Mouse (Mus musculus) MEL (cell line): ENCODE results near the gene Nck2. TPM values are rescaled to one million over a fixed set of nuclear protein-coding genes. Genes with fewer than 3 reads are reported as not detected.

ENCODE experiments used
- DNase-seq: peaks from one replicate; pipeline ENCODE4 v3.0.0; 2011; ENCODE audit warnings: low read depth, low spot score
- H3K27ac ChIP-seq: 2 replicates; pipeline ENCODE4 v1.5.1; 2012; ENCODE audit warnings: low read depth, mild to moderate bottlenecking, control low read depth, low read length, moderate library complexity; ENCODE audit not compliant: control insufficient read depth
- H3K27me3 ChIP-seq, 2 experiments: fragments of 150-350 bp in 1 of 2; sonication (generic) in 1 of 2; 2 replicates each; pipeline ENCODE4 v1.6.1; 2012; ENCODE audit warnings: low read length in 2 of 2, mild to moderate bottlenecking in 2 of 2, improper control_type of control experiment in 1 of 2, moderate library complexity in 1 of 2; ENCODE audit not compliant: insufficient read depth in 2 of 2, control insufficient read depth in 1 of 2
- H3K36me3 ChIP-seq, 2 experiments: 2 replicates each; pipeline ENCODE4 v1.6.1; 2012 to 2014; ENCODE audit warnings: low read length in 2 of 2, improper control_type of control experiment in 1 of 2, inconsistent platforms in 1 of 2, mild to moderate bottlenecking in 1 of 2; ENCODE audit not compliant: insufficient read depth in 2 of 2, control insufficient read depth in 1 of 2
- H3K4me1 ChIP-seq, 2 experiments: fragments of 150-350 bp in 1 of 2; sonication (generic) in 1 of 2; 2 replicates each; pipeline ENCODE4 v1.6.1; 2012; ENCODE audit warnings: low read length in 2 of 2, improper control_type of control experiment in 1 of 2, mild to moderate bottlenecking in 1 of 2; ENCODE audit not compliant: insufficient read depth in 2 of 2, control insufficient read depth in 1 of 2
- H3K4me3 ChIP-seq, 2 experiments: fragments of 150-350 bp in 1 of 2; sonication (generic) in 1 of 2; 2 replicates each; pipeline ENCODE4 v1.5.1; 2012; ENCODE audit warnings: low read depth in 2 of 2, low read length in 2 of 2, mild to moderate bottlenecking in 2 of 2, moderate library complexity in 2 of 2, control low read depth in 1 of 2, improper control_type of control experiment in 1 of 2; ENCODE audit not compliant: control insufficient read depth in 1 of 2, insufficient read depth in 1 of 2
- H3K79me2 ChIP-seq: 2 replicates; pipeline ENCODE4 v1.6.1; 2012; ENCODE audit warnings: mild to moderate bottlenecking, low read length, moderate library complexity; ENCODE audit not compliant: control insufficient read depth, poor library complexity, insufficient read depth
- H3K9ac ChIP-seq: 2 replicates; pipeline ENCODE4 v1.6.1; 2012; ENCODE audit warnings: low read depth, mild to moderate bottlenecking, control low read depth, low read length, moderate library complexity; ENCODE audit not compliant: control insufficient read depth, poor library complexity, severe bottlenecking
- H3K9me3 ChIP-seq: fragments of 150-350 bp; sonication (generic); replicated peaks from 2 replicates; pipeline ENCODE4 v1.6.1; 2012; ENCODE audit warnings: mild to moderate bottlenecking, low read length, improper control_type of control experiment, moderate library complexity; ENCODE audit not compliant: insufficient read depth
- BHLHE40 ChIP-seq: IDR thresholded peaks from 2 replicates; pipeline ENCODE4 v1.6.1; 2012; ENCODE audit warnings: low read depth, mild to moderate bottlenecking, inconsistent platforms, low read length, improper control_type of control experiment, borderline replicate concordance
- CTCF ChIP-seq, 3 experiments: IDR thresholded peaks in 2 of 3; conservative IDR thresholded peaks in 1 of 3; 2 replicates each; pipeline ENCODE4 v1.5.1; 2011 to 2012; ENCODE audit warnings: low read length in 3 of 3, low read depth in 2 of 3, mild to moderate bottlenecking in 2 of 3, improper control_type of control experiment in 1 of 3, inconsistent platforms in 1 of 3, mixed read lengths in 1 of 3, moderate library complexity in 1 of 3; ENCODE audit not compliant: control insufficient read depth in 1 of 3, insufficient read depth in 1 of 3, poor library complexity in 1 of 3, severe bottlenecking in 1 of 3
- E2F4 ChIP-seq: IDR thresholded peaks from 2 replicates; pipeline ENCODE4 v1.6.1; 2011; ENCODE audit warnings: low read depth, low read length, improper control_type of control experiment, borderline replicate concordance
- EP300 ChIP-seq, 2 experiments: IDR thresholded peaks; 2 replicates each; pipeline ENCODE4 v1.6.1; 2011; ENCODE audit warnings: improper control_type of control experiment in 2 of 2, low read length in 2 of 2, low read depth in 1 of 2, mild to moderate bottlenecking in 1 of 2
- ETS1 ChIP-seq: IDR thresholded peaks from 2 replicates; pipeline ENCODE4 v1.6.1; 2012; ENCODE audit warnings: low read depth, mild to moderate bottlenecking, inconsistent platforms, low read length, improper control_type of control experiment, moderate library complexity
- HCFC1 ChIP-seq: IDR thresholded peaks from 2 replicates; pipeline ENCODE4 v1.6.1; 2012; ENCODE audit warnings: low read depth, mild to moderate bottlenecking, inconsistent platforms, low read length, improper control_type of control experiment, moderate library complexity
- KAT2A ChIP-seq: conservative IDR thresholded peaks from 2 replicates; pipeline ENCODE4 v1.6.1; 2012; ENCODE audit warnings: low read depth, low read length, improper control_type of control experiment, inconsistent platforms
- MAFK ChIP-seq: IDR thresholded peaks from 2 replicates; pipeline ENCODE4 v1.6.1; 2011; ENCODE audit warnings: low read depth, mild to moderate bottlenecking, low read length, improper control_type of control experiment, borderline replicate concordance
- MAX ChIP-seq: IDR thresholded peaks from 2 replicates; pipeline ENCODE4 v1.6.1; 2011; ENCODE audit warnings: low read length, improper control_type of control experiment
- MEF2A ChIP-seq: IDR thresholded peaks from 2 replicates; pipeline ENCODE4 v1.6.1; 2014; ENCODE audit warnings: low read depth, mild to moderate bottlenecking, inconsistent platforms, low read length, improper control_type of control experiment; ENCODE audit not compliant: poor library complexity, insufficient replicate concordance, severe bottlenecking; ENCODE audit errors: extremely low read depth
- MXI1 ChIP-seq: IDR thresholded peaks from 2 replicates; pipeline ENCODE4 v1.6.1; 2011; ENCODE audit warnings: mild to moderate bottlenecking, low read depth, low read length, improper control_type of control experiment
- NELFE ChIP-seq: IDR thresholded peaks from 2 replicates; pipeline ENCODE4 v1.6.1; 2011; ENCODE audit warnings: low read depth, low read length, improper control_type of control experiment
- POLR2AphosphoS2 ChIP-seq: IDR thresholded peaks from 2 replicates; pipeline ENCODE4 v1.6.1; 2011; ENCODE audit warnings: low read length, improper control_type of control experiment
- POLR2AphosphoS5 ChIP-seq: IDR thresholded peaks from 2 replicates; pipeline ENCODE4 v1.6.1; 2012; ENCODE audit warnings: low read depth, borderline replicate concordance, mild to moderate bottlenecking, inconsistent platforms, low read length, moderate library complexity, mixed read lengths
- RAD21 ChIP-seq: IDR thresholded peaks from 2 replicates; pipeline ENCODE4 v1.6.1; 2011; ENCODE audit warnings: mild to moderate bottlenecking, low read depth, low read length, improper control_type of control experiment
- RCOR1 ChIP-seq: IDR thresholded peaks from 2 replicates; pipeline ENCODE4 v1.6.1; 2012; ENCODE audit warnings: low read depth, mild to moderate bottlenecking, inconsistent platforms, low read length, improper control_type of control experiment
- SIN3A ChIP-seq: IDR thresholded peaks from 2 replicates; pipeline ENCODE4 v1.6.1; 2012; ENCODE audit warnings: low read length, improper control_type of control experiment, inconsistent platforms
- SMC3 ChIP-seq: IDR thresholded peaks from 2 replicates; pipeline ENCODE4 v1.6.1; 2011; ENCODE audit warnings: low read depth, low read length, improper control_type of control experiment
- TAL1 ChIP-seq: IDR thresholded peaks from 2 replicates; pipeline ENCODE4 v1.6.1; 2012; ENCODE audit warnings: mild to moderate bottlenecking, inconsistent platforms, low read length, moderate library complexity, mixed read lengths
- TBP ChIP-seq: IDR thresholded peaks from 2 replicates; pipeline ENCODE4 v1.8.0; 2011; ENCODE audit warnings: low read depth, low read length, improper control_type of control experiment
- ZKSCAN1 ChIP-seq: IDR thresholded peaks from 2 replicates; pipeline ENCODE4 v1.6.1; 2012; ENCODE audit warnings: low read depth, mild to moderate bottlenecking, inconsistent platforms, low read length, improper control_type of control experiment, moderate library complexity
- ZMIZ1 ChIP-seq: IDR thresholded peaks from 2 replicates; pipeline ENCODE4 v1.6.1; 2012; ENCODE audit warnings: low read depth, mild to moderate bottlenecking, inconsistent platforms, low read length, improper control_type of control experiment, moderate library complexity
- polyA plus RNA-seq, 2 experiments: library from polyadenylated mRNA; stranded (reverse) in 1 of 2; unstranded in 1 of 2; fragments of >175 nt in 1 of 2; fragments of >200 nt in 1 of 2; gene quantifications; 2 replicates each; pipeline versions ENCODE4 v1.2.1 to v1.2.4; 2012; ENCODE audit warnings: low replicate concordance in 2 of 2, low read depth in 1 of 2; ENCODE audit not compliant: insufficient read length in 2 of 2, insufficient read depth in 1 of 2, missing spikeins in 1 of 2
- total RNA-seq: library from RNA; depleted of rRNA; stranded (reverse); fragments of 300-350 nt; gene quantifications from 2 replicates; pipeline ENCODE4 v1.2.3, GENCODE M21; 2012

Nck2 gene
- total and polyA plus RNA-seq, 3 experiments: 9.4 to 12.4 TPM; not detected in 1

DNA sequence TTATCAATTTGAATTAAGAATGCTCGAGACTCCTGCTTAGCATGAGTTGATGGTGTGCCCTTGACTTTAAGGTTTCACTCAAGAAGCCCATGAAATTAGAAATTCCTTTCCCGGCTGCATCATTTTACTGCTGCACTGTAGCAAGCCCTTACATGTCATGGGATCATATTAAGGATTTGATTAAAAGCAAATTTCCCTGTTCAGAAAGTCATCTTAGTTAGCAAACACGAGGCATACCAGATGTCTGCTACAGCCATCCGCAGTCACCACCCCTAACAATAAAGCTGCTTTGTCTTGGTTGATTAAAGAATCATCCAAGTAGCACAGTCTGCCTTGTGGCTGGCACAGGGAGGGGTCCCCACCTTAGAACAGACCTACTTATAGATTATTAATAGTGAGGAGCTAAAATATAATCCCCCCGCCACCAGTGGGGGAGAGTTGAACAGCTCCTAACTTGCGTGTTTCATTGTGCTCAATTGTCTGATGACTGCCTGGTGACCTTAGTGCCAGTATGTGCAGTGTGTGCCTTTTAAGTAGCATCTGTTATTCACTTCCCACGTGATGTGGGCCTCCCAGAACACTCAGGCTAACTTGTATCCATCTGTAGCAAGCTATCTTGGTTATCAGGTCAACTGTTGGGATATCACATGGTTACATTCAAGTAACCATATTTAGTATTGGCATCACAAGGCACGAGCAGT is 122.4 kb downstream of the Nck2 start:
- DNase-seq: no peak
- no peaks in the 10 kb centered on the region for H3K9me3 ChIP-seq
- H3K27ac ChIP-seq: no peak overlapping the region
- H3K9ac ChIP-seq: no peak overlapping the region
- no peaks in the 10 kb centered on the region for H3K79me2 ChIP-seq
- no peak overlapping the region for H3K4me3 ChIP-seq
- no peaks in the 10 kb centered on the region for H3K27me3 ChIP-seq
- TF ChIP-seq HCFC1 (no peak), TAL1 (no peak), BHLHE40 (no peak), ZMIZ1 (no peak), POLR2AphosphoS2 (no peak), EP300 (IDR thresholded peaks at IDR 0.05; ENCODE audit: low read depth in 1 of 2, low read length in 2 of 2) (no peak), MAFK (no peak), MAX (no peak), TBP (no peak), NELFE (no peak), MEF2A (no peak), CTCF (IDR thresholded peaks at IDR 0.05 in 2 of 3, conservative IDR thresholded peaks at IDR 0.05 in 1 of 3; ENCODE audit: control insufficient read depth in 1 of 3, insufficient read depth in 1 of 3, low read depth in 2 of 3, low read length in 3 of 3, poor library complexity in 1 of 3, severe bottlenecking in 1 of 3) (no peak), MXI1 (no peak), RCOR1 (no peak), ETS1 (no peak), RAD21 (no peak), KAT2A (no peak), POLR2AphosphoS5 (no peak), SIN3A (no peak)
- no peaks in the 10 kb centered on the region for H3K4me1 ChIP-seq
- no peaks in the 10 kb centered on the region for H3K36me3 ChIP-seq

GRCm38 (mm10) chr1:43568824-43569223 is 124.4 kb downstream of the Nck2 start:
- H3K4me1 ChIP-seq: no peaks in the 10 kb centered on the region
- no peaks in the 10 kb centered on the region for H3K79me2 ChIP-seq
- H3K4me3 ChIP-seq: no peak overlapping the region
- H3K9ac ChIP-seq: no peak overlapping the region
- no peaks in the 10 kb centered on the region for H3K36me3 ChIP-seq
- no peak for DNase-seq
- TF ChIP-seq ZKSCAN1: no peak
- TF ChIP-seq ETS1: no peak
- no peak for TF ChIP-seq NELFE
- no peak for TF ChIP-seq E2F4
- no peak for TF ChIP-seq ZMIZ1
- no peak for TF ChIP-seq SMC3
- TF ChIP-seq BHLHE40: no peak
- no peak overlapping the region for H3K27ac ChIP-seq
- H3K27me3 ChIP-seq: no peaks in the 10 kb centered on the region
- H3K9me3 ChIP-seq: no peaks in the 10 kb centered on the region
